Mouse (Mus musculus) cortical plate, adult 2 months (tissue): Measurements from ENCODE around the gene Foxj3.

Experiments
- CTCF ChIP-seq: fragments of 200-500 bp; IDR thresholded peaks from 2 replicates; pipeline ENCODE4 v1.5.1; 2011; ENCODE audit warnings: mild to moderate bottlenecking, control low read depth, low read length; ENCODE audit not compliant: insufficient read depth; ENCODE audit errors: extremely low read depth
- POLR2A ChIP-seq: fragments of 200-500 bp; IDR thresholded peaks from 2 replicates; pipeline ENCODE4 v1.6.1; 2011; ENCODE audit warnings: mild to moderate bottlenecking, low read length, control low read depth; ENCODE audit not compliant: insufficient read depth; ENCODE audit errors: extremely low read depth

GRCm38 (mm10) chr4:119672685-119673084 is 135.9 kb downstream of the Foxj3 start:
- TF ChIP-seq CTCF (peak; percentile 42), POLR2A (no peak)
